Mouse (Mus musculus): ENCODE results near the gene Spata2.
A peak's percentile ranks its signal among the peaks of the same experiment; 100 is the strongest.

Spata2 gene

DNA sequence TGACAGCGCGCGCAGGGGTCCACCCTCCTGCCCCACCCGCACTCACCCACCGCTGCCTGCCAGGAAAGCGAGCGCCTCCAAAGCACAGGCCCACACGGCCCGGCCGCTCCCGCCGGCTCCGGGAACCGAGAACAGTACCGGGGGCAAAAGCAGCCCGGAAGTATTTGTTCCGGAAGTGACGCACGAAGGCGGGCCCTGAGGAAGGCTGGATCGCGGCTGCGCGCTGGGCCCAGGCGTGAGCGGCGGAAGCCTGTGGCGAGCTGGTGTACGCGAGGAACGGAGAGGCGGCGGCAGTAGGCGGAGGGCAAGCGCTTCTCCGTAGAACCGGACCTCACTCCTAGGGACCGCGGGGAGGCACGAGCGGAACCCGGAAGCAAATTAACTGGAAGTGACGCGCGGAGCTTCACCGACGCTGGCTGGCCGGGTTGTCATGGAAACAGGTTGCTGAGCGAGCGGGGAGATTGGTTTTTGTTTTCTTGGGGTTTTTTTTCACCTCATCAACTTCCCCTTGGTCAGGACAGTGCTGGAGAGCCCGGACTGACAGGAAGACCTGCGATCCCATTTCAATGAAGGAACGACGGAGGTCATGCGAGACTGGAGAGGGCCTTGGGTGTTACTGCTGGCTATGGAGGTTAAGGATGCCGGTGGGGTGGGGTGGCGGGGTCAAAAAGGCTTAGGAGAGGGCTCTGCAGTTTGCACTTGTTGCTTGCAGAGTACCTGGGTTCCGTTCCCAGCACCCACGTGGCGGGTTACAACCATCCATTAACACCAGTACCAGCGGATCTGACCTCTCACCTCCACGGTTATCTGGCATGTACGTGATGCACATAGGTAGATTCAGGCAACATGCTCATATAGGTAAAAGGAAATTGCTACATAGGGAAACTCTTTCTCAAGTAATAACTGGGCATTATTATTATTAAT, at the start of gene Spata2:
Gene Spata2, minus strand, starts transcription at position 175 of the 924 bp plus-strand sequence.
- peak; percentile 81 for DNase-seq (ENCODE audit: low read depth, low spot score)

- DNase-seq (ENCODE audit: low read depth, low spot score) = no peak
These were observed 49.7 kb upstream of the Spata2 start for GRCm38 (mm10) chr2:167542361-167542760.

DNA sequence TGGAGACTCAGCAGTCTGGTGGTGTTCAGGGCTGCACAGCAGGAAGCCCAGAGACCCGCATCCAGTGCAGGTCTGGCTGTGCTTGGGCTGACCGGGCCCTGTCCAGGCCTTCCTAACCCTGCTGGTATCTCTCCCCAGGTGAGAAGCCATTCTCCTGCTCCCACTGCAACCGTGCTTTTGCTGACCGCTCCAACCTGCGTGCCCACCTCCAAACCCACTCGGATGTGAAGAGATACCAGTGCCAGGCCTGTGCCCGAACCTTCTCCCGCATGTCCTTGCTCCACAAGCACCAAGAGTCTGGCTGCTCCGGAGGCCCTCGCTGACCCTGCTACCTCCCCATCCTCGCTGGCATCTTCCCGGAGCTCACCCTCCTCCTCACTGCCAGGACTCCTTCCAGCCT, 49.1 kb upstream of the Spata2 start:
- no peak for DNase-seq (ENCODE audit: low read depth, low spot score)

GRCm38 (mm10) chr2:167541324-167541723, 48.6 kb upstream of the Spata2 start:
- no peak for DNase-seq (ENCODE audit: low read depth, low spot score)

GRCm38 (mm10) chr2:167540477-167541110, 47.9 kb upstream of the Spata2 start:
- DNase-seq (ENCODE audit: low read depth, low spot score) = no peak

- DNase-seq (ENCODE audit: low read depth, low spot score) = no peak
These were observed 47.1 kb upstream of the Spata2 start for GRCm38 (mm10) chr2:167539536-167540476.

DNA sequence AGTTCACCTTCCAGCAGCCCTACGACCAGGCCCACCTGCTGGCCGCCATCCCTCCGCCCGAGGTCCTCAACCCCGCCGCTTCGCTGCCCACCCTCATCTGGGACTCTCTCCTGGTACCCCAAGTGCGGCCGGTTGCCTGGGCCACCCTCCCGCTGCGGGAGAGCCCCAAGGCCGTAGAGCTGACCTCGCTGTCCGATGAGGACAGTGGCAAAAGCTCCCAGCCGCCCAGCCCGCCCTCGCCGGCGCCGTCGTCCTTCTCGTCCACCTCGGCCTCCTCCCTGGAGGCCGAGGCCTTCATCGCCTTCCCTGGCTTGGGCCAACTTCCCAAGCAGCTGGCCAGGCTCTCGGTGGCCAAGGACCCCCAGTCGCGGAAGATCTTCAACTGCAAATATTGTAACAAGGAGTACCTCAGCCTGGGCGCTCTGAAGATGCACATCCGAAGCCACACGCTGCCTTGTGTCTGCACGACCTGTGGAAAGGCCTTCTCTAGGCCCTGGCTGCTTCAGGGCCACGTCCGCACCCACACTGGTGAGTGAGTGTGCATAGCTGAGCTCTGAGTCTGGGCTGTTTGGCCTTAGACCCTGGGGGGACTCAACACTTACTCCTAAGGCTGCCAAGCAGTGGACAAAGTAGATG, 46.1 kb upstream of the Spata2 start:
- no peak for DNase-seq (ENCODE audit: low read depth, low spot score)

GRCm38 (mm10) chr2:167537476-167538297, 45.0 kb upstream of the Spata2 start, which contains the start of gene Snai1:
TSS of gene Snai1 (plus strand) at chr2:167538195.
- DNase-seq (ENCODE audit: low read depth, low spot score) = peak; percentile 52

GRCm38 (mm10) chr2:167536320-167536945, 43.7 kb upstream of the Spata2 start:
- DNase-seq (ENCODE audit: low read depth, low spot score) = no peak

- no peak for DNase-seq (ENCODE audit: low read depth, low spot score)
These were observed 41.2 kb upstream of the Spata2 start for GRCm38 (mm10) chr2:167533880-167534279.

DNA sequence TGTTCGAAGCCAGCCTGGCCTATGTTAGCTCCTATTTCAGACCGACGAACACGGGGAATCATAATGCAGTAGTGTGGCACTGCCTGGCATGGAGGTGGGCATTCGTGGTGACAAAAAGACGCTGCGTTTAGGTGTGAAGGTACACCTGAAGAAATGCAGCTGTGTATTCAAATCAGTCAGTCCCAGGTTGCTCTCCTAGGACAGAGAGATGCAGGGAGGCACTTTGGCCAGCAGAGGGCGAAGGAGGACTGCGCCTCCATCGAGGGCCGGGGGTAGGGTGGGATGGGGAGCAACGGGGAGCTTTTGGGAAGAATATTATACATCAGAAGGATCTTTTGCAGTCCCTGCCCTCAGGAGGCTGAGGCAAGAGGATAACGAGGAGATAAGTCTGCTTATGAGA, 39.4 kb upstream of the Spata2 start:
- no peak for DNase-seq (ENCODE audit: low read depth, low spot score)

DNA sequence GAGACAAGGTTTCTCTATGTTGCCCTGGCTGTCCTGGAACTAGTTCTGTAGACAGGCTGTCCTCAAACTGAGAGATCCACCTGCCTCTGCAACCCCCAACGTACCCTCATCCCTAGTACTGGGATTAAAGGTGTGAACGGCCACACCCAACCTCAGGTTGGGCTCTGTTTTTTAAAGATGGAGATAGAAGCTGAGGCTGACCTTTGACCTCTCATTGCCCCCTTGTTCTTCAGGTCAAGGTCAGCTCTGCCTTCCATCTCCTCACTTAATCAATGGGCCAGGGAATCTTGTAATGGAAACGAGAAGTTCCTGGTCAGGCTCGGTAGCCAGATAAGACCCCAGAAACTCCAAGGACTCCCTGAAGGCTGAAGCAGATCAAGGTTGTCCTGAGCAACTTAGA, 37.8 kb upstream of the Spata2 start:
- no peak for DNase-seq (ENCODE audit: low read depth, low spot score)

DNA sequence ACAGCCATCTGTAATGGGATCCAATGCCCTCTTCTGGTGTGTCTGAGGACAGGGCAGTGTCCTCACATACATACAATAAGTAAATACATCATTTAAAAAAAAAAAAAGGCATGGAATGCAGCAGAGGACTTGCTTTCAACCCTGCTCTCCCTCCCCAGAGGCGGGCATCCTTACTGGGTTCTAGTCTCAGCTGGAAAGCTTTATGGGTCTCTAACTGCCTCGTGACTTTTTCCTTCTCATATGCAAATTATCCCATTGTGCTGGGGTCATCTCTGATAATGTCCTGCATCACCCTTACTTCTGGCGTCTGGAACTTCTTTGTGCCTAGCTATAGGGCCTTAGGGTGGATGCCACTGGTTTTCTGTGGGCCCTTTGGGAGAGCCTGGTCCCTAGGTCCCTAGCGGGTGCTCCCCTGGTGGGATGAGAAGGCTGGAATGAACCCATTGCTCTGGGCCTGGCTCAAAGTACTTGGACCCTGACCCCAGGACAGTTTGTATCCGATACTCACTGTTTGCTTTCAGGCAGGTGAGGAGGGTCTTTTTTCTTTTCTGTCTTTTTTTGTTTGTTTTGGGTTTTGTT, 37.3 kb upstream of the Spata2 start:
- DNase-seq (ENCODE audit: low read depth, low spot score) = no peak

GRCm38 (mm10) chr2:167528278-167528677, 35.6 kb upstream of the Spata2 start:
- no peak for DNase-seq (ENCODE audit: low read depth, low spot score)

- no peak for DNase-seq (ENCODE audit: low read depth, low spot score)
These were observed 27.0 kb upstream of the Spata2 start for GRCm38 (mm10) chr2:167519606-167520252.

DNA sequence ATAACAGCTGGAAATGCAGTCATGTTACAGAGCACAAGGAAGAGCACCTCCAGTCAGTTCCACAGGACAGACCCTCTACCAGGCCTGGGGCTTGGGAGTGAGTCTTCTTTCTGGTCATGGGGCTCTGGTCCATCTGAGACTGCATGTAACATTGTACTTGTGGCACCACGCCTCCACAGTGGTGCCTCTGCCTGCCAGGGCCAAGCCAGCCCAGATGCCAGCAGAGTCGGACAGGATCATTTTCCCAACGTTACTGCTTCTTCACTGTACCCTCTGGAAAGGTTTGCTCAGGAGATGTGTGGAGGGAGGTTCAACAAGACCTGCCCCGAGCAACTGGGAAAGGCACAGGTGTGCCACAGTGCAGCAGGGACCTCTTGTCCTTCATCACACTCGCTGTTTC, 23.0 kb upstream of the Spata2 start:
- DNase-seq (ENCODE audit: low read depth, low spot score) = no peak

- DNase-seq (ENCODE audit: low read depth, low spot score) = no peak
These were observed 22.0 kb upstream of the Spata2 start for GRCm38 (mm10) chr2:167514641-167515040.

DNA sequence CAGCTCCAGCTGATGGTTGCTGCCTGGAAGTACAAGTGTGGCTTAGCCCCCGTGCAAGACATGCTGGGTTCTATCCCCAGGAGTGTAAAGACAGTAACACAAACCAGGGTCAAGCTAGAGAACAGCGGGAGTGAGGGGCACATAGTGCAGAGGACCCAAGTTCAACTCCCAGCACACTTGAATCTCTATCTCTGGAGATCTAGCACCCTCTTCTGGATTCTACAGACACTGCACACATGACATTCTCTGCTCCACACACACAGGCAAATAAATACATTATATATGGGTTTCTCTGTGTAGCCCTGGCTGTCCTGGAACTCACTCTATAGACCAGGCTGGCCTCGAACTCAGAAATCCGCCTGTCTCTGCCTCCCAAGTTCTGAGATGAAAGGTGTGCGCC, 20.3 kb upstream of the Spata2 start:
- DNase-seq (ENCODE audit: low read depth, low spot score) = no peak

DNA sequence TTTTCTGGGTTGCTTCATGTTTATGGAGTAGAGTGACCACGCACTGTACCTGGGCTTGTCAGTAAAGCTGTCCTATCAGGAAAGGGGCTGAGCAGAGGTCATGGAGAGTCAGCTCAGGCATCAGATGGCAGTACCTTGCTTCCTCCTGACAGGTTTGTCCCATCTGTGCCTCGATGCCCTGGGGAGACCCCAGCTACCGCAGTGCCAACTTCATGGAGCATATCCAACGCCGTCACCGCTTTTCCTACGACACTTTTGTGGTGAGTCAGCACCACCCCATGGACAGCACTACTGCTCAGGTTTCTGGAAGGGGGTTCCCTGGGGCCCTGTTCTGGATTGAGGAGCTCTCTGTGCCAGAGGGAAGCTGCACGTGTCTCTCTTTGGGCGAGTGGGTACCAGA, 19.7 kb upstream of the Spata2 start:
- DNase-seq (ENCODE audit: low read depth, low spot score) = no peak
